Mouse (Mus musculus): Measurements from ENCODE around the gene Gm49318. TPM values are rescaled to one million over a fixed set of nuclear protein-coding genes. Genes with fewer than 3 reads are reported as not detected.
A peak's percentile ranks its signal among the peaks of the same experiment; 100 is the strongest.

Gene Gm49318
- total RNA-seq, 1 experiment from 2014 or later = not detected

DNA sequence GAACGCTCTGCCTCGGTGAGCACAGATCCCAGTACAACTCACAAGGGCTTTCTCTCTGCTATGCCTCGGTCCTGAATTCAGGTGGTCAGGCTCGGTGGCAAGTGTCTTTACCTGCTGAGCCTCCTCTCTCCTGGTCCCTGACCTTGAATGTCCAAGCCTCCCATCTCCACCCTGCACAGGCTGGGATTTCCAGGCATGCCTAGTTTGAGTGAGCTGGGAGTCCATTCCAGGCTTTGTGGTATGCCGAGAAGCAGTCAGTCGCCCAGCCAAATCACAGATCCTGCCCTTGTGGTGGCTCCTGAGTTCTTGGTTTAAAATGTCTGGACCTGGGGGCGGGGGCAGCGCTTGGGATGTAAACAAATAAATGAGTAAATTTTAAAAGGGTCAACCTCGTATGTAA lies 23.7 kb downstream of the Gm49318 start:
- ATAC-seq (ENCODE audit: extremely low read depth, insufficient number of reproducible peaks, low FRiP score, poor library complexity, severe bottlenecking) = no peak

DNA sequence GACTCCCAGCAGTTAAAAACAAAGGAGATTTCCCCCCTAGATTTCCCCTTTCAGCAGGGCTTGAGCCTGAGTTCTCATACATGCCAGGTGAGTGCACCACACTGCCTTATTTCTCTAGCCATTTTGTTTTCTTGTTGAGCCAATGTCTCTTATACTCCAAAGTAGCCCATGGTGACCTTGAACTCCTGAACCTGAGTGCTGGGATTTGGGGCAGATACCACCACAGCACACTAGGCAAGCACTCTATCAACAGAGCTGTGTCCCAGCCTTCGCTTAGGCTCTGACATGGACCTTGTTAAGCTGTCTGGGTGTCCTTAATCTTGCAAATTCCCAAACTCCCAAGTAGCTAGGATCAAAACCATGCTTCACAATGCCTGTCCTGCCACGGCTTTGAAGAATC lies 29.2 kb downstream of the Gm49318 start:
- no peak for ATAC-seq (ENCODE audit: extremely low read depth, insufficient number of reproducible peaks, low FRiP score, poor library complexity, severe bottlenecking)

DNA sequence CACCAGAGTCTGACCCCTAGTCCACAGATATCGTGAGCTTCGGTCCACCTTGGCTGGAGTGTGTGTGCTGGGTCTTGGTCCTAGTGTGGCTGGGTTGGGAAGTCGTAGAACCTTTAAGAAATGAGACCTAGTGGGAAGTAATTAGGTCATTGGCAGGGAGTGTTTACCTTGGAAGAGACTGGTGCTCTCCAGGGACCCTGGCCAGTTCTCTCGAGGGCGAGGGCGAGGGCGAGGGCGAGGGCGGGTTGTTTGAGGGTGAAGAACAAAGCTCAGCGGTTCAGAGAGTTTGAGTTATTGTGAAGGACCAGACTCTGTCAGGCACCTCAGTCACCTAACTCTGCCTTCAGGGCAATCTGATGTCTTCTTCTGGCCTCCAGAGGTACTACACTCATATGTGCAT lies 33.2 kb downstream of the Gm49318 start:
- no peak for ATAC-seq (ENCODE audit: extremely low read depth, insufficient number of reproducible peaks, low FRiP score, poor library complexity, severe bottlenecking)

DNA sequence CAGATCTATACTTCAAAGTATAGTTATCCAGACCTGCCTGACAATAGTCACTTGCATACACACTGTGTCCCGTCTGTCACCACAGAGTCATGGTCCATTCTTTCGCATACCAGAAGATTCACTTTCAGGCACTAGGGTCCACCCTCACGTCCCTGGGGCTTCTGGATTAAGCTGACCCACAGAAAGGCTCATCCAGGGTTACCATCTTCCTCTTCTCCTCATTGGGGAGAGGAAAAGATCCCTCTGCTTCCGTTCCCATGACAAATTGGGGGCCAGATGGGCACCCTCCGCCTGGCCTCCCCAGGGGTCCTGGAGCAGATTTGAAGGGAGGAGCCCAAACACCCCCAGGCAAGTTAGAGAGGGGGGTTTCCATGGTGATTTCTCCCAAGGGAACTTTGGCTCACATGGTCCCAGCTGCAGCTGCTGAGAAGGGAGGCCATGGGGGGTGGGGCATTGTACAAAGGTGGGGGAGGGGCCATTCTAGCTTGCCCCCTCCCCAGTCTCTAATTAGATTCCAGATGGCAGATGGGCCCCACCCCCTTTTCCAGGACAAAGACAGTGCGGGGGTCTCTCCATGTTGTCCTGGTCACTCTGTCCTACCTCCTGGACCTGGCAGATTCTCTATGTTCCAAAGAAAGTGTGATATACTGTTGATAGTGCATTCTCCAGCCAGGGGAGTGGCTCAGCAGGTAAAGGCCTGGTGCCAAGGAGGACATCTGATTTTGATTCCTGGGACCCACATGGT lies 35.6 kb downstream of the Gm49318 start:
- no peak for ATAC-seq (ENCODE audit: extremely low read depth, insufficient number of reproducible peaks, low FRiP score, poor library complexity, severe bottlenecking)

GRCm38 (mm10) chr9:22030386-22030785 lies 40.7 kb downstream of the Gm49318 start:
- ATAC-seq (ENCODE audit: extremely low read depth, insufficient number of reproducible peaks, low FRiP score, poor library complexity, severe bottlenecking) = no peak

GRCm38 (mm10) chr9:22028467-22028866 lies 42.6 kb downstream of the Gm49318 start:
- ATAC-seq (ENCODE audit: extremely low read depth, insufficient number of reproducible peaks, low FRiP score, poor library complexity, severe bottlenecking) = no peak

DNA sequence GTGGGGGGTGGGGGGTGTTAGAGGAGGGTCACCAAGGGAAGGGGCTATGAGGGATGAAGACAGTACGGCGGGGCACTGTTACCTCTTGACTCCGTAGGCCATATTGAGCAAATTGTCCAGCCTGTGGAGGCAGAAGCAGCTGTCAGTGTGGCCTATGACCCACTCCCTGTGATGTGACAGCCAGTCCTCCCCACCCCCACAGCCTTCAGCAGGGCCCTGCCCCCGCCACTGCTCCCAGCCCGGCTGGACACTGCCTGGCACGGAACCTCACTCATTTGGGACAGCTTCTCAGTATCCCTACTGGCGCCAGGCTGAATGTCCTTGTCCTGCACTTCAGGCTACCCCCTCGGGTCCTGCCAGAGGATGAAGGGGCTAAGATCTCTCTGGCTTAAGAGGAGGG lies 46.5 kb downstream of the Gm49318 start:
- no peak for ATAC-seq (ENCODE audit: extremely low read depth, insufficient number of reproducible peaks, low FRiP score, poor library complexity, severe bottlenecking)

GRCm38 (mm10) chr9:22017208-22017825 lies 53.7 kb downstream of the Gm49318 start:
- no peak for ATAC-seq (ENCODE audit: extremely low read depth, insufficient number of reproducible peaks, low FRiP score, poor library complexity, severe bottlenecking)

- ATAC-seq (ENCODE audit: extremely low read depth, insufficient number of reproducible peaks, low FRiP score, poor library complexity, severe bottlenecking) = no peak
Measured at GRCm38 (mm10) chr9:22016245-22016644, 54.8 kb downstream of the Gm49318 start.

- ATAC-seq (ENCODE audit: extremely low read depth, insufficient number of reproducible peaks, low FRiP score, poor library complexity, severe bottlenecking) = no peak
Measured at GRCm38 (mm10) chr9:22012731-22013130, 58.3 kb downstream of the Gm49318 start.

GRCm38 (mm10) chr9:22011055-22011454 lies 60.0 kb downstream of the Gm49318 start:
- no peak for ATAC-seq (ENCODE audit: extremely low read depth, insufficient number of reproducible peaks, low FRiP score, poor library complexity, severe bottlenecking)

DNA sequence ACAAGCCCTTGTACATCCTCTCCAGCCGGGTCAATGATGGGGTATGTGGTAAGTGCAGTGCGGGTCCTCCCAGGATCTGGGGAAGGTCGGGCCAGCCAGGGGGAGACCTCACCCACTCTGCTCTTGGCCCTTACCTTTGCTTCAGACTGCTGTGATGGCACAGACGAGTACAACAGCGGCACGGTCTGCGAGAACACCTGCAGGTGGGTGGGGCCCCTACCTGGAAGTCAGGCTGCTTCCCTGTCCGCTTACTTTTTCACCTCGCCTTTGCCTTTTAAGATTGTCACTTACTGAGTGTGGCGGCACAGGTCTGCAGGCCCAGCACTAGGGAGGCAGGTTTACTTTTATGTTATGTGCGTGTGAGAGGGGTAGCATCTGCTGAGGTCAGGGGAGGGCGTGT lies 66.5 kb downstream of the Gm49318 start:
- ATAC-seq (ENCODE audit: extremely low read depth, insufficient number of reproducible peaks, low FRiP score, poor library complexity, severe bottlenecking) = no peak

DNA sequence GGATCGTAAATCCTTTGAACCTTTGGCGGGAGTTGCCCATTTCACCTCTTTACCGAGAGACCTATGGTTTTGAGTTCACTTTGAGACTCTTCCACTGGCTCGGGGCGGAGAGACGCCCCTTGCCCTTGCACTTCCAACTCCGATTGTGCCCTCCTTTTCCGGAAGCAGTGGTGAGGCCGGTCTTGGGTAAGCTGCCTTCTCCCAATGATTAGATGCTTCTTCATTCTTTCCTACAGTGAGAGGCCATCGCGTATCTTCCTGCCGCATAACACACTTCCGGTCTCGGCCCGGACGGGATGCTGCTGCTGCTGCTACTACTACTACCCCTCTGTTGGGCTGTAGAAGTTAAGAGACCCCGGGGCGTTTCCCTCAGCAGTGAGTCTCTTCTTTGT lies 67.9 kb downstream of the Gm49318 start:
- ATAC-seq (ENCODE audit: extremely low read depth, insufficient number of reproducible peaks, low FRiP score, poor library complexity, severe bottlenecking) = no peak

GRCm38 (mm10) chr9:22002194-22003162 lies 68.6 kb downstream of the Gm49318 start, which contains the start of the genes Ccdc151 and Prkcsh:
Ccdc151 (minus strand) TSS chr9:22002634.
Prkcsh (plus strand) TSS chr9:22002806.
- peak; percentile 94 for ATAC-seq (ENCODE audit: extremely low read depth, insufficient number of reproducible peaks, low FRiP score, poor library complexity, severe bottlenecking)

GRCm38 (mm10) chr9:22001633-22002032 lies 69.4 kb downstream of the Gm49318 start:
- ATAC-seq (ENCODE audit: extremely low read depth, insufficient number of reproducible peaks, low FRiP score, poor library complexity, severe bottlenecking) = no peak

- ATAC-seq (ENCODE audit: extremely low read depth, insufficient number of reproducible peaks, low FRiP score, poor library complexity, severe bottlenecking) = no peak
Measured at GRCm38 (mm10) chr9:22000296-22000695, 70.8 kb downstream of the Gm49318 start.

DNA sequence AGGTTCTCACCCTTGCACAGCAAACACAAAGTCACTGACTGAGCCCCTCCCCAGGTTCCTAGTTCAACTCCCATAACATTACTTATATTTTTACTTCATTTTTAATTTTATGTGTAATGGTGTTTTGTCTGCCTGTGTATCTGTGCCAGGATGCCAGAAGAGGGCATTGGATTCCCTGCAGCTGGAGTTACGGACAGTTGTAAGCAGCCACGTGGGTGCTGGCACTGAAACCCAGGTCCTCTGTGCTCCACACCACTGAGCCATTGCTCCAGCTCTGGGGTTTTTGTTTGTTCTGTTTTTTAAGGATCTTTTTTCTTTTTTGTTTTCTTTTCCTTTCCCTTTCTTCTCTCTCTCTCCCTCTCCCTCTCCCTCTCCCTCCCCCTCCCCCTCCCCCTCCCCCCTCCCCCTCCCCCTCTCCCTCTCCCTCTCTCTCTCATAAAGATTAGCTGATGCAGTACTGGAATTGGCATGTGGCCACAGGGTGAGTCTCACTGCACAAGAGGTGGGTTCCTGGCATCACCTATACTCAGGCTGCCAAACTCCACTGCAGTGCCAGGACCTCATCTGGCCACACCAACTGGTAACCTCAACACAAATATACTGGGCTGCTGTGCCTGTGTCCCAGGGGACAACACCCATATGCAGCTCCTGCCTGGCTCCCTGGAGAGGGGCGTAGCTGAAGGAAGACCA lies 74.7 kb downstream of the Gm49318 start:
- no peak for ATAC-seq (ENCODE audit: extremely low read depth, insufficient number of reproducible peaks, low FRiP score, poor library complexity, severe bottlenecking)

DNA sequence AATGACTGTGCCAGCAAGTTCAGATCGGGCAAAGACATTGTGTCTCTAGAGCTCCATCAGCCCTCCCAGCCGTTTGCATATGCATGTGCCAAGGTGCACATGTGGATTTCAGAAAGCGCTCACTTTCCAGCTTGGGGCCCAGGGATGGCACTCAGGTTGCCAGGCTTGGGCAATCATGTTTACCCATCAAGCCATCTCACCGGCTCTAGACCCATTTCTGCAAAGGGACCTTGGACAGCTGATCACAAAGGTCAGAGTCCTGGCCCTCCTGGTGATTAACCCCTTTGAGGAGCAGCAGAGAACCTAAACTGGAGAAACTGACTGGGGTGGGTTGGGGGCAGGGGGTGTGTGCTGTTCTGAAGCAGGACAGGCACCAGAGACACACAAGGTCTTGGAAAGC lies 78.8 kb downstream of the Gm49318 start:
- no peak for ATAC-seq (ENCODE audit: extremely low read depth, insufficient number of reproducible peaks, low FRiP score, poor library complexity, severe bottlenecking)
